Mouse (Mus musculus) left cerebral cortex, adult 18-20 months (tissue): ENCODE measurements around the gene Ccdc181. TPM values are rescaled to one million over a fixed set of nuclear protein-coding genes. Genes with fewer than 3 reads are reported as not detected.
A peak's percentile ranks its signal among the peaks of the same experiment; 100 is the strongest.
"Not testable (repeated sequence)": the region's sequence is repeated elsewhere in the genome, so short reads cannot be mapped to it uniquely, and the experiment has no call there.

Source experiments
- DNase-seq, 2 experiments: peaks; one replicate each; pipeline ENCODE4 v3.0.0; 2021 to 2022; ENCODE audit warnings: low spot score in 2 of 2, mixed read lengths in 1 of 2
- long read RNA-seq, 2 experiments: library from polyadenylated mRNA; stranded (forward); transcript quantifications; one replicate each; pipeline ENCODE4 v2.0.0; 2021
- total RNA-seq, 2 experiments: library from RNA; stranded (reverse); gene quantifications; 2 replicates each; pipeline ENCODE4 v1.2.3; 2021

Gene Ccdc181
- 10 to 100 TPM; 24.6 to 25.3 TPM for total RNA-seq
- long read RNA-seq, experiment 1, transcript Ccdc181-201 (6 exons, 1,909 nt), result major isoform, 29 of 33 reads
- long read RNA-seq, experiment 1, partial matches to known transcripts, result 3 of 33 reads
- long read RNA-seq, experiment 1, other reads (novel, unspliced or antisense), result 1 of 33 reads
- long read RNA-seq, experiment 2, transcript Ccdc181-201 (6 exons, 1,909 nt), result major isoform, 22 of 26 reads
- long read RNA-seq, experiment 2, partial matches to known transcripts, result 3 of 26 reads
- long read RNA-seq, experiment 2, other reads (novel, unspliced or antisense), result 1 of 26 reads

- DNase-seq, result peak; percentile 96 to 97
These were observed at the start of gene Ccdc181 for GRCm38 (mm10) chr1:164275455-164275954. TSS of gene Ccdc181 (plus strand) at chr1:164275585.

DNA sequence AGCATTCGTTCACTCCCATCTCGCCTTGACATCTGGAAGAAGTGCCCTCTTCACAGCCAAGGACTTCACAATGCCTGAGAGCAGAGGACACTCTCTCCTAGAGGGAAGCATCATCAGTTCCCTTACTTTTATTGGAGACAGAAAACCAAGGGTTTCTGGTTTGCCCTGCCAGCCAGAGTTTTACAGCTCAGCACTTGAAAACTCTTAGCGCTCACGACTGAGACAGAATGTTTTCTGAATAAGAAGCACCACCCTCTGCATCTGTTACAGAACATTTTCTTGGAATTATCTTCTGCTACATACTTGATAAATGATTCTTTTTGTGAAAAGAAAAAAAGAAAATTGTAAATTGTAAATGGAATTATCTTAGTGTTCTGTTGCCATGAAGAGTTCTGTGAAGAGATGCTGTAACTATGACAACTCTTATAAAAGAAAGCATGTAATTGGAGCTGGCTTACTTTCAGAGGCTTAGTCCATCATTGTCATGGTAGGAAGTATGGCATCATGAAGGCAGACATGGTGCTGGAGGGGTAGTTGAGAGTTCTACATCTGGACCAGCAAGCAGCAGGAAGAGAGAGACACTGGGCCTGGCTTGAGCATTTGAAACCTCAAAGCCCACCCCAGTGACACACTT is 43.3 kb upstream of the Ccdc181 start:
- DNase-seq, result not testable (repeated sequence)

DNA sequence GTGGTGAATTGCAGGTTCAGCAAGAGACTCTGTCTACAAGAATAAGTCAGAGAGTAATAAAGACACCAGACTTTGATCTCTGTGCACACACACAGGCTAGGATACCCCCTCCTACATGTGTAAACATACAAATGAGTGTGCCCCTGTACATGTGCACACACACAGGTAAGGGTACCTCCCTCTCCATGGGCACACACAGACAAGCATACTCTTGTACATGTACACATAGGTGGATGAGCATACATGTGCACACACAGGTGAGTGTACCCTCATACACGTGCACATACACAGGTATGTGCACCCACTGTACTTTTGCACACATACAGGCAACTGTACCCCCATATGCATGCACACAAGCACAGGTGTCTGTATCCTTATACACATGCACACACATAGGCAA is 41.9 kb upstream of the Ccdc181 start:
- DNase-seq, result no peak

DNA sequence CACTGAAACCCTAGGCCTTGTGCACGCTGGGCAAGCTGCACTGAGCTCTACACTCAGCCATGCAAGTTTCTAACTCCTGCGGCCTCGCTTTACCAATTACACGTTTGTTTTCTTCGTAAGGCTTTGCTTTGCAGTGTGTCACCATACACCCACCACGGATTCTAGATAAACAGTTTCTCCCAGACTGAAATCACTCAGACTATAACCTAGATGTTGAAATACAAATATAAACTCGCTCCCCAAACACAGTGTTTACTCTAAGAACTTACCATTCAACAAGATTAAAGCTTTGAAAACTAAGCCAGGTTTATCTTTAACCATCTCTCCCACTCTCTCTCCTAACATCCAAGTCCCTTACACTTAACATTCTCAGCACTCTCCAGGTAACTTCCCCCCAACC is 40.3 kb upstream of the Ccdc181 start:
- DNase-seq, result no peak

DNA sequence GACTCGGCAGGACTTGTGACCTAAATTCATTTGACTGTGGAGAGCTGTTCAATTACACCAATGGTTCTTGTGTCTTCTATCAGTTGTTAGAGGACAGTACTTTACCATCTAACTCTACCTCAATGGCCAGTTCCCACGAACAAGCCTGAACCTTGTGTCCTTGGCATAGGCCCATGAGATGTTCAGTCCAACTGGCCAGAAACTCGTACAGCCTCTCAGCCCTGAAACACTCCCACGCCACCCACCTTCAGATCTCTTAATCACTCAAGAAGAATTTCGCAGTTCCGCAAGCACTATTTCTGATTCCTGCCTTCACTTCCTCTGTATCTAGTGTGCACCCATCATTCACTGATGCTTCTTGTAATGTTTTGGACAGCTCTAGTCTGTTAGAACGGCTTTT is 39.3 kb upstream of the Ccdc181 start:
- DNase-seq, result peak in 1 of 2 experiments; percentile 6

DNA sequence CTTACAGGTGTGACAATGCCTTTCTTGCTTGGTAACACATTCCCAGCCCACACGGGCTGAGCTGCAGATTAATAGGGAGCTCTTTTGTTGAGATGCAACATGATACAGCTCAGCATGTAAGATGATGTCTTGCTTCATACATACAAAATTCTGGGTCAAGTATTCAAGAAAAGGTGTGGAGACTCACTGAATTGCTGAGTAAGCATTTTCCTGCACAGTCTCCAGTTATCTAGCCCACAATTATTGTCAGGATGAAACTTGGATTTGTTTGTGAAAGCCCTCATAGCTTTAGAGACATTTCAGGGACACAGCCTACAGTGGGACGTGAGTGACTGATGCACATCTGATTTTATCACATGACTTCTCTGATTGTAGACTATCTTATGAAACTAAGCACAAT is 33.9 kb upstream of the Ccdc181 start:
- DNase-seq, result no peak

DNA sequence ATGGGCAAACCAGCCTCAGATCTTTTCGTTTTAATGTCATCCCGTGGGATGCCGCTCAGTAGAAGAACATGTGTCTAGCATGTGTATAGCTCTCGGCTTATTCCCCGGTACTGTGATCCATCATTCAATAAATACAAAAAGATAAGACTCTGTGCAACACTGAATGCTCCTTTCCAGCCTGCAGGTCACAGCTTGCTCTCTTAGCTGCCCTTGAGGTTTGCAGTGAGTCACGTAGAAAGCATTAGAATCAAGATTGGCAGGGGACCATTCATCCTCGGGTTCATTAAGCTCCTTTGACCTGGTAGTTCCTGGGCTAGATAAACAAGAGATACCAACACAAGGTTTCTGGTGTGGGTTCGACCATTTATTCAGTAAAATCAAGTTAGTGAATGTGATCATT is 32.6 kb upstream of the Ccdc181 start:
- DNase-seq, result no peak

- no peak for DNase-seq
These were observed 27.9 kb upstream of the Ccdc181 start for GRCm38 (mm10) chr1:164247442-164247841.

DNA sequence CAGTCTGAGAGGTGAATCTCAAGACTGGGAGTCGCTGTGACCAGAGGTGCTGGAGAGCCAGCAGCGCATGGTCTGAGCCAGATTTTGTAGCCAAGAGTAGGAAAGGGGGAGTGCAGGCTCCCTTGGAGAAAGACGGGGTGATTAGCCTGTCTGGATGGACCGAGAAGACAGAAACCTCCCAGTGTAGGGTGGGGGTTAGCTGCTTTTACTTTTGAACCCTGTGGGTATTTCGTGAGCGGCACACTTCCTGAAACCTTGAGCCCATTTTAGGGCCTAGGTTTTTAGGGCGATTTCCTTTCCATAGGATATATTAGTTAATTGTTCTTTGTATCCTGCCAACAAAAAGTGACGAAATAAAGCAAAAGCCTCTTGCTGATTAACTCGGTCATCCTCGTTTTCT is 27.4 kb upstream of the Ccdc181 start:
- DNase-seq, result no peak

DNA sequence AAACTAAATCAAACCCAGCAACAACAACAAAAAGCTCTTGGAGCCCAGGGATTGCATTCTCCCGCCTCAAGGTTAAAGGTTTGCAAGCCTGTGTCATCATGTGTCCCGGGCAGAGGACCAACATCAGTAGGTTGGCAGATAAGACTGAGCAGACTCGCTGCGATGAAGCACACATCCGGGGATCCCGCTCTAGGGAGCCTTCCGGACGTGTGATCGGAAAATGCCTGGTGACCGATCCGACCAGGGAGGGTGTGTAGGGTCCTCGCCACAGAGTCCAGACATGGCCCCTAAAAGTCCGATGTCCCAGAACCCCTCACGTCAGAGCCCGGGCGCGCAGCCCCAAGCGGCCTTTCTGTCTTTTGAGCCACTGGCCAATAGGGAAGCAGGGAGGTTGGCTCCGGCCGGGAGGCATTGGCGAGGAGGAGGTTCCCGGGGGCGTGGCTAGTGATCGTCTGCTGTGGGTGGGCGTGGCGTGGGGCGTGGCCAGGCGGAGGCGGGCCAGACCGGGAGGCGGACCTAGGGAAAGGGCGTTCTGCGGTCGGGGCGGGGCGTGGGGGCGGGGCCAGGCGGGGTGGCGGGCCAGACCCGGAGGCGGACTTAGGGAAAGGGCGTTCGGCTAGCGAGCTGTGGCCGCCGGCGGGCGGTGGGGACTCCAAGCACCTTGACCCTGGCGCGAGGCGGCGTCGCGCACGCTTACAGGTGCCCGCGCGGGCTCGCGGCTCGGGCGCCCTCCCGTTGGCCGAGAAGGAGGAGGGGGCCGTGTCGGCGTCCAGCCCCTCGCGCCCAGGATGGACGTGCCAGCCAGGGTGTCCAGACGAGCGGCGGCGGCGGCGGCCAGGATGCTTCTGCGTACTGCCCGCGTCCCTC is 26.7 kb upstream of the Ccdc181 start, which contains the start of gene Slc19a2:
Slc19a2 (plus strand) TSS at position 582 of the 867 bp plus-strand sequence.
- DNase-seq, result peak; percentile 97 to 98

GRCm38 (mm10) chr1:164249332-164249711 is 26.1 kb upstream of the Ccdc181 start:
- DNase-seq, result no peak

DNA sequence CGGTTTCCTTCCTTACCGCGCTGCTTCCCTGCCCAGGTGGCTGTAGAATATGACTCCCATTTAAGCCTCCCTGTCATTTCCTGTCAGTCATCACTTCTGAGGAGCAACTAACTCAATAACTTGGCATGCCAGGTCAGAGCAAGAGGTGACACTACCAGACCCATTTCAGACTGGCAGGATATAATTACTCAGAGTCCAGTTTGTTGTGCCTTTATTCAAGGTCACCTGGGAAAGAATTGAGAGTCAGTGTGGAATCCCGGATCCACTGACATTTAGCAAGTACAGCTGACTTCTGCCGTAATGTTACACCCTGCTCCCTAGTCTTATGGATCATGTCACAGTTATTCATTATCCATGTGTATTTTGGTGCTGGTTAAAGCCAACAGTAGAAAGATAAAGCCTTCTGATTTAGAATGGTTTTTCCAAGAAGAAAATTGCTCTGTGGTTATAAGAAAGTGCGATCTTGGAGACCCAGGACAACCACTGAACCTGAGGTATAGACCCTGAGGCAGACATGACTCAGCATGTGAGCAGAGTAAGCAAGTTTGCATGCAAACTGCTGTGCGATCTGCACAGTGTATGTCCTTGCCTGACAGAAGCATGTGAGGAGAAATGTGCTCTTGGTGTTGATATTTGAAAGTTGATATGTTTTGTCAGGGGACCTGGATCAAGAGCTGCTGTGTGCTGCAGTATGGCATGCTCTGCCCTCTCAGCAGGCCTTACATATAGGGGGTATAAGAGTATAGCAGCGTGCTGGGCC is 24.8 kb upstream of the Ccdc181 start:
- DNase-seq, result no peak

GRCm38 (mm10) chr1:164251438-164251837 is 23.9 kb upstream of the Ccdc181 start:
- DNase-seq, result no peak

DNA sequence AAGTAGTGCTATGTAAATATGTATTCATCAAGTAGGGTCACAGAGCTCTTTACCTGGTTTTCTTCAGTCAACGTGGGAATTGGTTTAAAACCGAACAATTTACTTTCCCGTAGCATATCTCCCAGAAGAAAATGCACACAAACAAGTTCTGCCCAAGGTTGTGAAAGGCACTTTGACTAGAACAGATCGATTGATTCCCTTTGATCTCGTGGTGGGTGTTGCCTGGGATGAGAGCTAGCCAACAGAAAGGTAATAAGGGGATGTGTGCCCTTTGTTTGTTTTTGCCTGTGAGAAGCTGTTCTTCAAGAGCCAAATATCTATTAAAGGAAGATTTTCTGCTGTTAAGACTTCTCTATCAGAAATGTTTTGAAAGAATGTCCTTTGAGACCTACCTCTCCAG is 22.8 kb upstream of the Ccdc181 start:
- no peak for DNase-seq

- DNase-seq, result no peak
These were observed 20.5 kb upstream of the Ccdc181 start for GRCm38 (mm10) chr1:164254836-164255235.

DNA sequence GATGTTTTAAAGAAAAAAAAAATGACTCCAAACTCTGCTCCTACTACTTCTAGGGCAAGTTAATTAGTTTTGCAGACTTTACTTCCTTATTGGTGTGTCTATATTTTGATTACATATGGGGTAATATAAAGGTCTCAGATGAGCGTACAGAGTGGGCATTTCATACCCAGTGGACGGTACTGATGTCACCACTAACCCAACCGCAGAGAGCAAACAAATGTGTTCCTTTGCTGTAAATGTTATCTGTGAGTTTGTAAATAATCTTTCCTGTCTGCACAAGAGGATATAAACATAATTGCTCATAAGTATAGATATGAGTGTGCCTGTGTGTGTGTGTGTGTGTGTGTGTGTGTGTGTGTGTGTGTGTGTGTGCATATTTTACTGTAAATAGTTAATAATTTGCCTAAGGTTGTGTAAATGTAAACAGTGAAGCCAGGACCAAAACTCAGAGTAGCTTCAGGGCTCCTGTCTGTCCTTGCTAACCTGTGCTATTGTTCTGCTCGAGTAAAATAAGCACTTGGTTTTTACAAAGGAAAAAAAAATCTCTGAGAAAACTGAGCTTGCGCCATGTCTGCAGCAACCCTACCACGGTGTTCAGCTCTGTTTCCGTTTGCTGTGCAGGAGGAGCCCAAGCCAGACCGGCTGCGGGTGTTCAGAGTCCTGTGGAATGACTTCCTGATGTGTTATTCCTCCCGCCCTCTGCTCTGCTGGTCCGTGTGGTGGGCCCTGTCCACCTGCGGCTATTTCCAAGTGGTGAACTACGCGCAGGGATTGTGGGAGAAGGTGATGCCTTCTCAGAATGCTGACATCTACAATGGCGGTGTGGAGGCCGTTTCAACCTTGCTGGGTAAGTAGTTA is 15.0 kb upstream of the Ccdc181 start:
- no peak for DNase-seq

DNA sequence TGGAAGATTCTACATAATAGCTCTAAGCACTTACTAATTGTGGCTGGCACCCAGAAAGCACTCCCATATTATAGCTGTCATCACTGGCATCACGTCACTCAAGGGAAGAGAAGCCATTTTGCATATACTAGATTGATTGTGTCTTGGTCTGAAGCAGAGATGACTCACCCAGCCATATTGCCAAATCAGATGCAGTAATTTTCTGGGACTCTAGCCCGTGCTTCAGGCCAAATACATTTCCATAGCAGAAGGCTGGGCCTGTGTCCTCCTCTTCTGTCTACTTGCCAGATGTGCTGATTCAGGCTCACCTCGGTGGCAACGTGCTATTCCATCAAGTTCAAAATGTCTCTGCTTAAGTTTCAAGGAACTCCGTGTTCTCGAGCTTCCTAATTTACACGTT is 13.8 kb upstream of the Ccdc181 start:
- peak in 1 of 2 experiments; percentile 21 for DNase-seq

- DNase-seq, result no peak
These were observed 4.4 kb upstream of the Ccdc181 start for GRCm38 (mm10) chr1:164270941-164271340.

GRCm38 (mm10) chr1:164273659-164274058 is 1.7 kb upstream of the Ccdc181 start:
- DNase-seq, result no peak

GRCm38 (mm10) chr1:164276552-164276951 is 1.2 kb downstream of the Ccdc181 start:
- DNase-seq, result no peak
